Mouse (Mus musculus) liver, postnatal 0 days (tissue): ENCODE results near the gene Gm11020.
"Not testable (repeated sequence)": the region's sequence is repeated elsewhere in the genome, so short reads cannot be mapped to it uniquely, and the experiment has no call there.

Experiments used
- CTCF ChIP-seq: sonication (generic); IDR thresholded peaks from 2 replicates; pipeline ENCODE4 v1.5.1; 2016; ENCODE audit warnings: antibody characterized with exemption, low read depth
- EP300 ChIP-seq: IDR thresholded peaks from 2 replicates; pipeline ENCODE4 v1.6.1; 2016; ENCODE audit warnings: antibody characterized with exemption, low read depth, mild to moderate bottlenecking

- not testable (repeated sequence) for TF ChIP-seq CTCF, EP300
Measured at GRCm38 (mm10) chr8:104302536-104302935, 18.8 kb upstream of the Gm11020 start.
